Mouse (Mus musculus) adrenal gland, adult 8-10 months (tissue): Measurements from ENCODE around the gene Card10. TPM values are rescaled to one million over a fixed set of nuclear protein-coding genes. Genes with fewer than 3 reads are reported as not detected.
A peak's percentile ranks its signal among the peaks of the same experiment; 100 is the strongest.

ENCODE experiments used
- DNase-seq: peaks from one replicate; pipeline ENCODE4 v3.0.0; 2022
- total RNA-seq, 4 experiments: library from RNA; stranded (reverse); gene quantifications; 2 replicates each; pipeline ENCODE4 v1.2.4; 2022

Gene Card10
- total RNA-seq, 4 experiments from 2014 or later = 6.6 to 10.0 (median 8.1) TPM

- DNase-seq = no peak
Observed at GRCm38 (mm10) chr15:78834233-78835005, 31.6 kb upstream of the Card10 start.

- DNase-seq = no peak
Observed at GRCm38 (mm10) chr15:78833582-78833981, 30.7 kb upstream of the Card10 start.

DNA sequence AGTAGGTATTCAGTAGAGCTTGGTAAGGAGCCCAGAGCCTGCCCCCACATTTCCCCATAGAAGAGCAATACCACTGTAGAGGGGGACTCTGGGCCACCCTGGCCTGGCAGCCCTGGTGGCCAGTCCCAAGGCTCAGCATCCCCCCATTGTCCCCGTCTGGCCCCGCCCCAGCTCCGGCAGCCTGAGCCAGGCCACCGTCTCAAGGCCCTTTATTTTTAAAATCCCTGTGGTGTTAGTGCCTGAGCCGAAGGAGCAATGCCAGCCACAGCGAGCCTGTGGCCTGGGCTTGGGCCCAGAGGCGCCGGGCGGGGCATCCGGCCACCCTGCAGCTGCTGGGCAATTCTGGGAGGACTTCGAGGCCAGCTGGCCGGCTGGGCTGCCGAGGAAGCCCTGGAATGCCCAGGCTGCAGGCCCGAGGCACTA is 29.9 kb upstream of the Card10 start:
- DNase-seq = peak; percentile 88

DNA sequence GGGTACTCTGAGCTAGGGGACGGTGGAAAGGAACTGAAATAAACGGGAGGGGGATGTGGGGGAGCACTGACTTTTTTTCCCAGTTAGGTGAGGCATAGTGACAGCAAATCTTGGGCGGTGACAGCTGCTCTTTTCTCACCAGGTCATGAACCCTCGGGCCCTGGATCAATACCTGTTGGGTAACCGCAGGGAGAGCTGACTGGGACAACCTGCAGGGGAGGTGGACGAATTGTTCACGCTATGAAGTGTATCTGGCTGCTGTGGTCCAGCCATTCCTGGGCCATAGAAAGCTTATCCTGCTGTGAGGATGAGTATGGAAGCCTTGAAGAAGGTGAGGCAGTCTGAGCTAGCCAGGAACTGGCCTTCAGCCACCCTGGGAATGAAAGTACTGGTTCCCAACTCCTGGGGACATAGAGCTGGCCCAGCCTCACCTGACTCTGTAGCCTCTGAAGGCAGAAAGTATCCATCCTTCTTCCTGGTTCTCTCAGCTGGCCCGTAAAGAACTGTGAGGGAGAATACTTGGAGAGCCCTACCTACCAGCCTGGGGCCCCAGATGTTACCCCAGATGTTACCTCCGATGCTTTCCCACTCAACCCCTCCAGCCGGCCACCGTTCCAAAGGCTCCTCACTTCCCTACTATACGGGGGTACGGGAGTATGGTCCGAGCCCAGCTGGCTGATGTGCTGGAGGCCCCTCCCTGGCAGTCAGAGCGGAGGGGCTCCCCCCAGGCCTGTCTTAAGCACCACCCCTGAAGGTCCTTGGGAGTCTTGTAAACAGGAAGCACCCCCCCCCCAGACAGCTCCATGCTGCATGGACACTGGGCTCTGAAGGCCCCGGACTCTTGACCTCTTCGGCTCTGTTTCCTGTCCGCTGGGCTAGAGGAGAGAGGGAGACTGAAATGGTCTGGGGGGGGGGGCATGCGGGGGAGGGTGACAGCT is 29.1 kb upstream of the Card10 start:
- no peak for DNase-seq

- no peak for DNase-seq
Observed at GRCm38 (mm10) chr15:78830742-78831719, 28.2 kb upstream of the Card10 start.

GRCm38 (mm10) chr15:78829636-78830035 is 26.8 kb upstream of the Card10 start:
- DNase-seq = no peak

DNA sequence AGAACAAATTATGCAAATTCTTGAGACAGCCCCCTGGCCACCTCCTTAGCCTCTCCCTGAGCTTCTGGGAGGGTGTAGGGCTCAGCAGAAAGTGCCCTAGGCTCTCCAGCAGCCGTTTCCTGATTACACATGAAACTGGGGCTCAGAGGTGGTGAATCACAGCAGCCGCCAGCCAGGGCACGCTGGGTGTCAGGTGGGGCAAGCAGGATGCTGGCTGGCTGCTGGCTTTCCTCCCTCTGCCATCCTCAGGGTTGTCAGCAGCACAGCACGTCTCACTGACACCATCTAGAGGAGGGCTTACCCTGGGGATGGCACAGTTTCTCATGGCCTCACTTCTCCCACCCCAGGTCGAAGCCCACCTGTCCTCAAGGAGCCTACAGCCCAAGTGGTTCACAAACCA is 25.5 kb upstream of the Card10 start:
- no peak for DNase-seq

- DNase-seq = no peak
Observed at GRCm38 (mm10) chr15:78826213-78827204, 23.7 kb upstream of the Card10 start.

- DNase-seq = no peak
Observed at GRCm38 (mm10) chr15:78816074-78816391, 13.2 kb upstream of the Card10 start.

GRCm38 (mm10) chr15:78815314-78816073 is 12.7 kb upstream of the Card10 start:
- no peak for DNase-seq

DNA sequence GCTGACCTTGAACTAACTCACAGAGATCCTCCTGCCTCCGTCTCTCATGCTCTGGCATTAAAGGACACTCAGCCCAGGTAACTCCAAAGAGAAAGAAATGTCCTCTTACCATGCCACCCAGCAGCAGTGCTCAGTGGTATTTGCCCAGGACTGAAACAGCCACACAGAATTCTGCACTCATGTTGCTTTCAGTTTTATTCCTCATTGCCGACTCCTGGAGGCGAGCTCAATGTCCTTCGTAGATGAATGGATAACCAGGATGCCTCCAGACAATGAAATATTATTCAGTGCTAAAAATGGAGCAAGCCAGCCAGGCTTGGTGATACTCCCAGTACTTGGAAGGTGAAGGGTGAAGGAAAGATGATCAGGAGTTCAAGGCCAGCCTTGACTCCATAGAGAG is 10.8 kb upstream of the Card10 start:
- DNase-seq = no peak

GRCm38 (mm10) chr15:78810146-78810545 is 7.3 kb upstream of the Card10 start:
- no peak for DNase-seq

GRCm38 (mm10) chr15:78809739-78810138 is 6.9 kb upstream of the Card10 start:
- DNase-seq = no peak

DNA sequence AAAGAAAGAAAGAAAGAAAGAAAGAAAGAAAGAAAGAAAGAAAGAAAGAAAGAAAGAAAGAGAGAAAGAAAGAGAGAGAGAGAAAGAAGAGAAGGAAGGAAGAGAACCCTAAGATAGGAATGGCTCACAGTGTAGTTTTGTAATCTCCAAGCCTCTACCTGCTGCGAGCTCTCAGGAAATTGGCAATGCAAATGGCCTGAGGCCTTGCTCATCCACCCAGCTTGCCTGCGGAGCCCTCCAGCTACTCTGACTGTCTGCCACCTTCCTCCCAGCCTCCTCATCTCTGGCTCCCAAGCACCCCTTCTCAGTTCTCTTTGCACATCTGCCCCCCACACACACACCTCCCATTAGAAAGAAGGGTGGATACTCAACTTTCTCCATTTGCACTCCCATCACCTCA is 6.1 kb upstream of the Card10 start:
- DNase-seq = no peak

GRCm38 (mm10) chr15:78807141-78807540 is 4.3 kb upstream of the Card10 start:
- no peak for DNase-seq

GRCm38 (mm10) chr15:78806614-78807013 is 3.8 kb upstream of the Card10 start:
- no peak for DNase-seq

- no peak for DNase-seq
Observed at GRCm38 (mm10) chr15:78805351-78805750, 2.5 kb upstream of the Card10 start.

DNA sequence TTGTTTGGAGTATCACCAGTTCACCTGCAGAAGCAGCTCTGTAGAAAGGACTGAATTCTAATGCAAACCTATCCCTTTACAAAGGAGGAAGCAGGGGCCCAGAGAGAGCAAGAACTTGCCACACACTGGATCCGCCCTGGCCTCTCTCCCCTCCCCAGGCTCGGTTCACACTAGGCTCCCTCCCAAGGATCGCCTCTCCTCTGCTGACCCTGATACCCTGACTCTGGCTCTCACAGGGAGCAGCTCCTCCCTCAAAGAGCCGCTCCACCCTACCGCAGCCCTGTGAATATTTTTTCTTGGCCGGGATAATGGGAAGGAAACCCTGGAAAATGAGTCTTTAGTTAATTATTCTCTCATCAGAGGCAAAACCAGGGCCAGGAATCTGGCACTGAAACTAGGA is 1.5 kb upstream of the Card10 start:
- no peak for DNase-seq

DNA sequence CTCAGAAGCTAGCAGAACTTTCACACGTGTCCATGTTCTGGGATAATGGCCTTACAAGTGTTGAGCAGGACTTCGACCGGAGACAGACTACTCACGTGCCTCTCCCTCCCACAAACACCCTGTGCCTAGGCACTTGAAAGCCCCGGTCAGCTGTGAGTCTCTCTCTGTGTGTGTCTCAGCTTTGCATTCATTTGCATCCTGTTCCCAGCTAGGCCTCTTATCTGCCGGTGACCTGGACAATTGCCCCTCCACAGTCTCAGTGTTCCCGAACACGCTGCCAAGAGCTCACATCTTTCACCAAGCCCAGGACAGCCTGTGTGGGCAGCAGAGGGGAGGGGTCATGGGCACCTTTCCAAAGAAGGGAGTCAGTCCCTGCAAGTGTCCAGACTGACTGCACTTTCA is 658 bp upstream of the Card10 start:
- DNase-seq = peak; percentile 59

DNA sequence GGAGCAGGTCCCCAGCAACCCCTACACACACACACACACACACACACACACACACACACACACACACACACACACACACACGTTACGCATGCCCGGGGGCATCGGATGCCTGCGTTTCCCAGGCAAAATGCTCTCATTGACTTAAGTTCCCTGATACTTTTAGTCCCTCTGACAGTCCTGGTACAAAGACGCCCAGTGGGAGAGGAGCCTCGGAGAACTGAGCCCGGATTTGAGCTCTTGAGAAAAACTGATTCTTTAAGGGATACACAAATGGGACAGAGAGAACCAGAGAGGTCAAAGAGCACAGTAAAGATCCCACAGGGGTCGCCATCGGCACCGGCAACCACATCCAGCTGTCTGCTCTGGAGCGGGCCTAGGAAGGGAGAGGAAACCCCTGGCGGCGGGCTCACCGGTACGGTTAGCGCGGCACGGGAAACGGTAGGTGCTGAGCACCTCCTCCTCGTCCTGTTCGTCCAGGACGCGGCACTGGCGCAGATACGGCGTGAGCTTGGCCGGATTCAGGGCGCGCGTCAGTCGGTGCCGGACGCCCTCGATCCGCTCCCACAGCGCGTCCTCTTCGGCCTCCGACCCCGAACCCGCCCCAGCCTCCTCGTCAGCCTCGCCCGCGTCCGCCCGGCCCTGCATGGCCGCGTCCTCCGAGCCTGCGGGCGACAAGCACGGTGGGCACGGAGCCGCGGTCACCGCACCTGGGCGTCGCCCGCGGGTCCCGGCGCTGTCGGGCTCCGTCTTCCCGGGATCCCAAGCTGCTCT is 686 bp downstream of the Card10 start:
- DNase-seq = no peak
